Mouse (Mus musculus): ENCODE results near the gene D630023F18Rik.

The D630023F18Rik gene

GRCm38 (mm10) chr1:65109756-65110435 lies 13.1 kb downstream of the D630023F18Rik start:
- no peak for DNase-seq

DNA sequence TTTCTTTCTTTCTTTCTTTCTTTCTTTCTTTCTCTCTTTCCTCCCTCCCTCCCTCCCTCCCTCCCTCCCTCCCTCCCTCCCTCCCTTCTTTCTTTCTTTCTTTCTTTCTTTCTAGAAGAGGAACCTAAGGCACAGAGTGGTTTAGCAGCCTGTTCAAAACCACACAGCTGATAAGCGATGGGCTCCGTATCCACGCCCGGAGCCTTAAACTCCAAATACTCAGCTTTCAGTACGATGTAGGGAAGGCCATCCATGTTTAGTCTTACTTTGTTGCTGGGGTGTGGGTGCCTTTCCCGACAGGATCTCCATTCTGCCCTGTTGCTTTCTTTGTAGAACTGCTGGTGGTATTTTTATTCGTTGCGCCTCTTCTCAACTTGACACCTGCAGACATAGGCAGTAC lies 13.8 kb downstream of the D630023F18Rik start:
- DNase-seq: no peak

GRCm38 (mm10) chr1:65107654-65108279 lies 15.2 kb downstream of the D630023F18Rik start:
- no peak for DNase-seq

DNA sequence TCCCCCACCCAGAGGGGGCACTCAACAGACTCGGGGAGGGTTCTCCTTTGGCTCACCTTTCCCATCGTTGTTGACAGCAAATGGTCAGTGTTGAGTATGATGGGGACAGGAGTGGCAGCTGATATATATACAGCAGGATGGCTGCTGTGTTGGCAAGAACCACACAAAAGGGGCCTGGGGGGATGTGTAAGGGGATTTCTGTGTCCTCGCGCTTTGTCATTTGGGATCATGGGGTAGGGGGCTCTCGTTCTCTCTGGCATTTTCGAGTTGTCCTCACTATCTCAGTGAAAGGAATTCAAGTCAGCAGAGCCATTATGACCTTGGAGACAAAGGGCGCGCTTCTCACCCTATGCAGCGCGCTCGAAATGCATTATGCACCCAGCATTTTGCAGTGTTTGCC lies 19.7 kb downstream of the D630023F18Rik start, which contains the start of gene Cryga:
TSS of gene Cryga (minus strand) at position 101 of the 400 bp plus-strand sequence.
- no peak for DNase-seq

DNA sequence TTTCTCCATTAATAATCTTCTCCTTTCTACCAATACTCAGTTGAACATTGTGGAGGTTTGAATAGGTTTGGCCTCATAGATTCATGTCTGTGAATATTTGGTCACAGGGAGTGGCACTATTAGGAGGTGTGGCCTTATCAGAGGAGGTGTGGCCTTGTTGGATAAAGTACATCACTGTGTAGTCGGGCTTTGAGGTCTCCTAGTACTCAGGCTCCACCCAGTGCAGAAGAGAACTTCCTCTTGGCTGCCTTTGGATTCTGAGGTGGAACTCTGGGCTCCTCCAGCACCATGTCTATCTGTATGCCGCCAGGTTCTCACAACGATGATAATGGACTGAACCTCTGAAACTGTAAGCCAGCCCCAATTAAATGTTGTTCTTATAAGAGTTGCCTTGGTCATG lies 26.1 kb downstream of the D630023F18Rik start:
- DNase-seq: no peak

- no peak for DNase-seq
Measured at GRCm38 (mm10) chr1:65091566-65091965, 31.4 kb downstream of the D630023F18Rik start.

- DNase-seq: peak; percentile 45
Measured at GRCm38 (mm10) chr1:65090370-65090769, 32.6 kb downstream of the D630023F18Rik start.

DNA sequence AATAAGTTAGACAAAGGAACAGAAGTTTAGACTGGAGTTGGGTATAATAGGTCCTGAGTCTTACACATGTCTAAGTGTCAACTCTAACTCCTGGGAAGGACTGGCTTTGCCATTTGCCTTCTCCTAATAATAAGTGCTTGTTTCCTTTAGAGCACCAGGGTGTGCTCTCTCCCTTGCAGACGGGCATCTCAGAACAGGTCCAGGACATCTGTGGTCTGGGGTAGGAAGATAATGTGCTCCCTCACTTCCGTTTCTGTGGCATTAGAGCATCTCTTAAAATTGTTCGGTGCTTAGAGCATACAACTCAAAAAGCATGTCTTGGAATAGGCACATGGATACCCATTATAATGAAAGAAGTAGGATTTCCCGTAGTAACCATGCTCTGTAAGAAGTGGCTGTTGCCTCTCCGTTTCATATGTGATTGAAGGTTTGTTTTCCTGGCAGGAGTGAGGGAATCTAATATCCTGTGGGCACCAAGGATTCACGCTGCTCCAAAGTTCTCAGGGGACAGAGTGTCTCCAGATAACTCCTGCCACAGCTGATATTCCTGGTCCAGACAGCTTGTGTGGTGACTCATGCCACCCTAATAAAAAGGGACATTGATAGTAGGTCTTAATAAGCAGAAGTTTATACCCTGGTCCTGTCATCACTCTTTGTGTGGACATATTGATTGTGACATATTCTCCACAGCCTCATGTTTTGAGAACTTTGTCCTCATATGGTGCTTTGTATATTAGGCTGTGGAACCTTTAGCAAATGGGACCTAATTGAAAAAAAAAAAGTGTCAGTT lies 34.3 kb downstream of the D630023F18Rik start:
- no peak for DNase-seq

GRCm38 (mm10) chr1:65082188-65082587 lies 40.8 kb downstream of the D630023F18Rik start, which contains the start of gene Crygb:
TSS of gene Crygb (minus strand) at chr1:65082288.
- DNase-seq: no peak

GRCm38 (mm10) chr1:65075607-65076006 lies 47.4 kb downstream of the D630023F18Rik start:
- DNase-seq: no peak

GRCm38 (mm10) chr1:65073589-65073988 lies 49.4 kb downstream of the D630023F18Rik start, which contains the start of gene Crygc:
TSS of gene Crygc (minus strand) at chr1:65073689.
- DNase-seq: no peak

DNA sequence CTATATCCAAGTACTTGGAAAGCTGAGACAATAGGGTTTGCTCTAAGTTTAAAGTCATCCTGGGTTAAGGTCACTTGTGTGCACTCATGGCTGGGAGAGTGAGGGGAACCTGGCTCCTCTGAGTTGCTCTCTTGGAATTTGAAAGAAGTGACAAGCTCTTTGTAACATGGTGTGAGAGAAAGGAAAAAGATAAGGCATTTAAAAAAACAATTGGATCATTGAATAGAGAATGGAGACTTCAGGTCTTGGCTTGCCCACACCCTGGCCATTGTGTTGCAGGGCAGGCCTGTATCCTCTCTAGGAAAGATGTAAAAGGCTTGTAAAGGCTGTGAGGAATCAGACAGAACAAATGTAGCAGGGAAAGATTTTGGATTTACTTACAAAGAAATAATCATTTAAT lies 55.2 kb downstream of the D630023F18Rik start:
- no peak for DNase-seq

GRCm38 (mm10) chr1:65064201-65064600 lies 58.8 kb downstream of the D630023F18Rik start:
- DNase-seq: no peak

DNA sequence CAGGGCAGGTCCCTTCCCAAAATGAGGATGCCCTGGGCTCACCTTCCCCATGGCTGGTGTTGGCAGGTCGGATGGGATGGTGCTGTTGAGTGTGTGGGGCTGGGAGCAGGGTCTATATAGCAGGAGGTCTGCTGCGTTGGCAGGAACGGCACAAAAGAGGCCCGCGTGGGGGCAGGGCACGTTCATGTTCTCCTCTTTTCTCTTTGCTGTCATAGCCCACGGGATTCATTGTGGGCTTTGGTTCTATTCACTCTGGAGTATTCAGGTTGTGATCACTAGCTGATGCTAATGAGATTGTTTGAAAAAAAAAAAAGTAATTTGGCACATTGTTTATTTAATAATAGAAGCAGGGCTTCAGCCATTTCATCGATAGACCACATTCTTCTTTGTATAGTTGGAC lies 59.7 kb downstream of the D630023F18Rik start, which contains the start of gene Crygd:
TSS of gene Crygd (minus strand) at position 101 of the 400 bp plus-strand sequence.
- no peak for DNase-seq

All from lung, postnatal 14 days (tissue).